Mouse (Mus musculus) neutrophil, adult 65 days (primary cell): ENCODE data around the gene Spdya. TPM values are rescaled to one million over a fixed set of nuclear protein-coding genes. Genes with fewer than 3 reads are reported as not detected.

Experiments used
- total RNA-seq: library from RNA; stranded (reverse); gene quantifications from 2 replicates; pipeline ENCODE4 v1.2.4, GENCODE M21; 2023

The Spdya gene
- total RNA-seq = not detected in 2 replicates

GRCm38 (mm10) chr17:71551757-71552451 lies at the start of gene Spdya:
Gene Spdya, plus strand, starts transcription at chr17:71552061.

GRCm38 (mm10) chr17:71526711-71527564 lies 24.9 kb upstream of the Spdya start, which contains the start of gene Ndc80:
Gene Ndc80, minus strand, starts transcription at chr17:71526857.

GRCm38 (mm10) chr17:71615638-71616318 lies 63.9 kb downstream of the Spdya start, which contains the start of gene Wdr43:
Gene Wdr43, plus strand, starts transcription at chr17:71615895.

Other genes starting within 250 kb of the Spdya start
- gene Emilin2, start 240.1 kb upstream of the Spdya start, total RNA-seq = 220 and 282 TPM in 2 replicates
- gene Gm4707, start 92.1 kb upstream of the Spdya start, total RNA-seq = 8.8 and 21.0 TPM in 2 replicates
- gene Smchd1, start 76.7 kb upstream of the Spdya start, total RNA-seq = 69.5 and 102 TPM in 2 replicates
- 27.9 and 29.9 TPM in 2 replicates for gene Ndc80, start 25.2 kb upstream of the Spdya start, total RNA-seq
- gene Wdr43, start 63.8 kb downstream of the Spdya start, total RNA-seq = 29.6 and 47.4 TPM in 2 replicates
- not detected in 2 replicates for gene Togaram2, start 121.2 kb downstream of the Spdya start, total RNA-seq
- not detected in 2 replicates for gene Pcare, start 200.8 kb downstream of the Spdya start, total RNA-seq
- not detected in 2 replicates for gene Clip4, start 216.4 kb downstream of the Spdya start, total RNA-seq